Mouse (Mus musculus) ES-Bruce4 (cell line): ENCODE results near the gene Osmr. TPM values are rescaled to one million over a fixed set of nuclear protein-coding genes. Genes with fewer than 3 reads are reported as not detected.

Experiments used
- H3K27ac ChIP-seq: 2 replicates; pipeline ENCODE4 v1.5.1; 2012; ENCODE audit warnings: low read length, inconsistent platforms; ENCODE audit not compliant: insufficient read depth
- H3K27me3 ChIP-seq: 2 replicates; pipeline ENCODE4 v1.6.1; 2012; ENCODE audit warnings: mild to moderate bottlenecking, low read length, inconsistent platforms; ENCODE audit not compliant: control insufficient read depth, poor library complexity, insufficient read depth, severe bottlenecking
- H3K36me3 ChIP-seq: 2 replicates; pipeline ENCODE4 v1.6.1; 2012; ENCODE audit warnings: inconsistent platforms, mild to moderate bottlenecking, low read length, moderate library complexity; ENCODE audit not compliant: control insufficient read depth, poor library complexity, insufficient read depth, severe bottlenecking
- H3K4me1 ChIP-seq: one replicate; pipeline ENCODE4 v1.8.1; 2011; ENCODE audit warnings: low read length; ENCODE audit not compliant: control insufficient read depth, insufficient read depth
- H3K4me3 ChIP-seq: 2 replicates; pipeline ENCODE4 v1.5.1; 2011; ENCODE audit warnings: low read depth, mild to moderate bottlenecking, low read length
- H3K9ac ChIP-seq: 2 replicates; pipeline ENCODE4 v1.6.1; 2012; ENCODE audit warnings: low read depth, mild to moderate bottlenecking, inconsistent platforms; ENCODE audit not compliant: poor library complexity, severe bottlenecking
- H3K9me3 ChIP-seq: replicated peaks from 2 replicates; pipeline ENCODE4 v1.6.1; 2012; ENCODE audit warnings: mild to moderate bottlenecking, low read length, inconsistent platforms; ENCODE audit not compliant: control insufficient read depth, poor library complexity, insufficient read depth, severe bottlenecking
- CTCF ChIP-seq: IDR thresholded peaks from one replicate; pipeline ENCODE4 v1.8.1; 2011; ENCODE audit warnings: low read depth, low read length
- EP300 ChIP-seq: IDR thresholded peaks from 2 replicates; pipeline ENCODE4 v1.6.1; 2011; ENCODE audit warnings: low read depth, low read length; ENCODE audit not compliant: insufficient read depth
- POLR2A ChIP-seq: IDR thresholded peaks from one replicate; pipeline ENCODE4 v1.8.1; 2011; ENCODE audit warnings: low read length; ENCODE audit not compliant: insufficient read depth
- polyA plus RNA-seq: library from polyadenylated mRNA; stranded (reverse); fragments of >200 nt; gene quantifications from 2 replicates; pipeline ENCODE4 v1.2.4, GENCODE M21; 2011; ENCODE audit warnings: low read depth; ENCODE audit not compliant: missing spikeins, insufficient read depth, insufficient read length

Osmr gene
- polyA plus RNA-seq, 1 experiment, result 1.4 TPM

DNA sequence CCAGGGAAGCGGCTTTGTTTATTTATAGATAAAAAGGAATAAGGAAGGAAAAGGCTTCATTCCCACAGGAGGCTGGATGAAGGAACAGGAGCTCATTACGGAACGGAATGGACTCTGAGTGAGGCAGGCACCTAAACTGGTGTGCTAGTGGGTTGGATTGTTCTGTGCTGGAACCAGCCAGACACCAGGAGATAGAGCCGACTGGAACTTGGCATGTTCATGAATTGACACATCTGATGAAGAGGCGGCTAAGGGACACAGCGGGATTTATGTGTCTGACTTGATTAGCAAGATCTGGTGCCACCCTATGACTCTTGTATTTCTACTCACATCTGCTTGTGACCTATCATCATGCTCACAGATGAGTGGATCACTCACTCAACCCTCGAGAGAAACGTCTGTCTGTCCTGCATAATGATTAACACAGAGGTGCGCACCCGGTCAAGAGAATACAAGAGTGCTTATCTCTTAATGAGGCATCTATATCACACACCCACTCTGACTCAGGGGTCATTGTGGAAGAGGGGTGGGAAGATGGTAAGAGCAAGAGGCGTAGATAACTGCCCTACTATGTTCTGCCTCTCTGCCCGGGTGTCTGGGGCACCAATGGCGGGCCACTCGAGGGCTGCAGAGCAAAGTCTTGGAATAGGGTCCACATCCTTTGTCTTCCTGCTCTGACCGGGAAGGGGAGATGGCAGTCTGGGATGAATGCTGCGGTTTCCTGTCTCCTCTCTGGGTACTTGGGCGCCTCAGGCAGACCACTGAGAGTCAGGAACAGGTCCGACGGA lies 31.7 kb upstream of the Osmr start:
- no peak overlapping the region for H3K27ac ChIP-seq
- TF ChIP-seq POLR2A, result no peak
- no peak for TF ChIP-seq EP300
- no peak for TF ChIP-seq CTCF

DNA sequence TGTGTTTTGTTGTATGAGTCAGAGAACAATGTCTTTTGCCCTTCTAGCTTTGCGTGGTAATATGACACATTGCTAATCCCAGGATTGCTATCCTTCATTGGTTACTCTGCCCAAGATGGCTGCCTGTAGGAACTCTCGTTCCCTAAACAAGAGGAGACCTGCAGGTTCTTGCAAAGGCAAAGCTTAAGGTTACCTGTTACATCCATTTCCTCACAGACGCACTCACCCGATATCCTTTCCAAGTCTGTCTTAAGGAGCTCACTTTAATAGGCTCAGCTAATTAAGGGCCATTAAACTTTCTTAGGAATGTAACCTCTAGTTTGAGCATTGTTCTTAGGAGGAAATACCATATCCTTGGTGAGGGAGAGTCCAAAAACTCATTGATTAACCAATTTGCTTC lies 31.0 kb upstream of the Osmr start:
- Histone ChIP-seq H3K27ac (no peak overlapping the region), H3K9ac (no peak overlapping the region), H3K36me3 (no peaks in the 10 kb centered on the region), H3K27me3 (no peaks in the 10 kb centered on the region), H3K9me3 (no peaks in the 10 kb centered on the region), H3K4me3 (no peak overlapping the region), H3K4me1 (peaks cover 8% of the 10 kb centered on the region)
- TF ChIP-seq EP300, result no peak
- TF ChIP-seq POLR2A, result no peak
- TF ChIP-seq CTCF, result no peak

More for the DNA sequence above, 31.7 kb upstream of the Osmr start:
- Histone ChIP-seq H3K4me3 (no peak overlapping the region), H3K36me3 (no peaks in the 10 kb centered on the region), H3K9me3 (no peaks in the 10 kb centered on the region), H3K27me3 (no peaks in the 10 kb centered on the region), H3K9ac (no peak overlapping the region), H3K4me1 (peaks cover 5% of the 10 kb centered on the region)

DNA sequence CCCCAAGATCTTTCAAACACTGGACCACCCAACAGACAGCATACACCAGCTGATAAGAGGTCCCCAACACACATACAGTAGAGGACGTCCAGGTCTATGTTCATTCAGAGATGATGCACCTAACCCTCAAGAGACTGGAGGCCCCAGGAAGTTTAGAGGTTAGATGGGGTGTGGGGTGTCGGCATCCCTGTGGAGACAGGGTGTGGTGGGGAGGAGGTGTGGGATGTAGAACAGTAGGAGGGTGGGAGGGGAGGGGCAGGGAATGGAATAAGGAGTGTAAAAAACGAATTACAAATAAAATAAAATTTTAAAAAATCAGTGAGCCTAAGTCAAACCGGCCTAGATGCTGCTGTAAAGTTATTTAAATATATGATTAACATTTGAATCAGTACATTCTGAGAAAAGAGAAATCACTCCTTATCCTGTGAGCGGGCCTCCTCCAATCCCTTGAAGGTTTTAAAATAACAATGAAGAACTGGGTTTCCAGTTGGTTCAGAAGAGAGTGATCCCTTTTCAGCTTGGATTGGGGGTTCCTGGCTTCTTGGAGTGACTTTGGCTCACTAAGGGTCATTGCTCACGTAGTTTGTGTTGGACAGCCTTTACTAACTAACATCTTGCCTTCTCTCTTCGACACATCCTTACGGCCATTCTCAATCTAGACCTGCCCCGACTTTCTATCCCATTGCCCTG lies 28.7 kb upstream of the Osmr start:
- TF ChIP-seq POLR2A (no peak), EP300 (0 out of 2 replicates have a peak, but pooled peaks have one; percentile 44)

DNA sequence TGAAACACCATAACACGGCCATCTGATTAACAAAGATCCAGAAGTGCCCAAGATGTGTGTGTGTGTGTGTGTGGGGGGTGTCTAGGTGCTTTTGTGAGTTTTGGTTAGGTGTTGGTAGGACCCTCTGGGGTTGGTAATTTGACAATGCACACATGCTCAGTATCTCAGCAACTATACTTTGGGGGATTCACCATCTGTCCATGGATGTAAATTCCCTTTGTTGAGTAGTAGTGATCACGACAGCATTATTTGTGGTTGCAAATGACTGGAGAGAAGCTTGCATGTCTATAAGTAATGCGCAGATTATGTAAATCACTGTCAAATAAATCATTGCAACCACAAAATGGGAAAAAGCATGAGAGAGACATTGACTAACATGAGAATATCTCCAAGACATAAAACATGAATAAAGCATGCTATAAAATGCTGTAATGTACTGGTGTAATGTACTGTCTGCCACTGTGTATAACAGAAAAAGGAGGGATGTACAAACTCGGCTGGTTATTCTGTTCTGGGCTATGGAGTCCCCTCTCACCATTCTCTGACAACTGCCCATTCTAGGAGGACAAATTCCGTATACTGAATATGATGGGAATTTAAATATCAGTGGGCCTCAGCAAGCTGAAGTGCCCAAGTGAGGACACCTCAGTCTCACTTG lies 27.3 kb upstream of the Osmr start:
- no peaks in the 10 kb centered on the region for H3K36me3 ChIP-seq
- no peak for TF ChIP-seq POLR2A
- TF ChIP-seq EP300, result no peak
- TF ChIP-seq CTCF, result no peak
- no peaks in the 10 kb centered on the region for H3K27me3 ChIP-seq
- no peak overlapping the region for H3K9ac ChIP-seq
- H3K4me1 ChIP-seq, result peaks cover 8% of the 10 kb centered on the region
- no peak overlapping the region for H3K4me3 ChIP-seq
- H3K27ac ChIP-seq, result no peak overlapping the region
- H3K9me3 ChIP-seq, result no peaks in the 10 kb centered on the region

More for the DNA sequence above, 28.7 kb upstream of the Osmr start:
- H3K4me3 ChIP-seq, result no peak overlapping the region
- no peaks in the 10 kb centered on the region for H3K9me3 ChIP-seq
- peaks cover 8% of the 10 kb centered on the region for H3K4me1 ChIP-seq
- peak overlapping the region; percentile 56; the same call in 1 of the 2 replicates for H3K27ac ChIP-seq
- no peaks in the 10 kb centered on the region for H3K36me3 ChIP-seq
- no peak overlapping the region for H3K9ac ChIP-seq
- no peaks in the 10 kb centered on the region for H3K27me3 ChIP-seq

DNA sequence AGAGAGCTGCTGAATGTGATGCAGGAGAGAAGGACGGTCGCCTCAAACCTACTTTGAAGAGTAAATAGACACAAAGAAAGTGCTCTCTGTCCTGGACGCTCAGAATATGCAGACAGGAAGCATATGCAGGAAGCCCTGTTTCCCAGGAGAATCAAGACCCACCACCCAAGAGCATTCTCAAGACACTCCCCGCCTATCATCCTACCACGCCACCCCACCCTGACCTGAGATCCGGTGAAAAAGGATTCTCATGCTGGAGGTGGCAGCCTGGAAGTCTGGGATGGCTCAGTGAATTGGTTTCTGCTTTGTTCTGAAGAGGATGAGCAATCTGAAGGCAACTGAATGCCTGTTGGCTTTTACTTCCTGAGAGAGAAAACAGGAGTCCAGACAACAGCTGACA lies 26.5 kb upstream of the Osmr start:
- no peaks in the 10 kb centered on the region for H3K9me3 ChIP-seq
- no peak for TF ChIP-seq EP300
- TF ChIP-seq CTCF, result no peak
- TF ChIP-seq POLR2A, result no peak

DNA sequence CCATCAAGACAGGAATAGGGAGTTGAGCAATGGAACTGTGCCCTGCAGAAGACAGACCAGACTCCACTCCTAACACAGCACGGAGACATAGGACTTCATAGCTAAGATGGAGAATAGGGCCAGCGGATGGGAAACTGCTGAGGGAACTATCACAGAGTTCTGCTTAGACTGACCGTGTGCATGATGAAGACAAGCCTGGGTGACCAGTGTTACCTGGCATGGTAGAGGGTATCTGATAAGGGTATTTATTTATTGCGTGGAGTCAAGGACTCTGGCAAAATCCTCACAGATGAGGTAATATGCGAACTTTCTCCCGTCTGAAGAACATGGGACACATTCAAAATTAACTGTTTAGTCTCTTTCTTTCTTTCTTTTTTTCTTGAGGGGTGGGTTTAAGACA lies 9.5 kb upstream of the Osmr start:
- H3K27ac ChIP-seq, result no peak overlapping the region
- H3K9me3 ChIP-seq, result no peaks in the 10 kb centered on the region
- H3K27me3 ChIP-seq, result no peaks in the 10 kb centered on the region
- no peaks in the 10 kb centered on the region for H3K36me3 ChIP-seq
- no peak overlapping the region for H3K9ac ChIP-seq
- no peak overlapping the region for H3K4me3 ChIP-seq
- H3K4me1 ChIP-seq, result no peaks in the 10 kb centered on the region
- TF ChIP-seq EP300 (no peak), CTCF (no peak), POLR2A (no peak)

More for the DNA sequence above, 26.5 kb upstream of the Osmr start:
- Histone ChIP-seq H3K4me1 (peaks cover 8% of the 10 kb centered on the region), H3K9ac (no peak overlapping the region), H3K4me3 (no peak overlapping the region), H3K36me3 (no peaks in the 10 kb centered on the region), H3K27me3 (no peaks in the 10 kb centered on the region), H3K27ac (no peak overlapping the region)
